Mouse (Mus musculus): ENCODE data around the gene Lhx4.

DNA sequence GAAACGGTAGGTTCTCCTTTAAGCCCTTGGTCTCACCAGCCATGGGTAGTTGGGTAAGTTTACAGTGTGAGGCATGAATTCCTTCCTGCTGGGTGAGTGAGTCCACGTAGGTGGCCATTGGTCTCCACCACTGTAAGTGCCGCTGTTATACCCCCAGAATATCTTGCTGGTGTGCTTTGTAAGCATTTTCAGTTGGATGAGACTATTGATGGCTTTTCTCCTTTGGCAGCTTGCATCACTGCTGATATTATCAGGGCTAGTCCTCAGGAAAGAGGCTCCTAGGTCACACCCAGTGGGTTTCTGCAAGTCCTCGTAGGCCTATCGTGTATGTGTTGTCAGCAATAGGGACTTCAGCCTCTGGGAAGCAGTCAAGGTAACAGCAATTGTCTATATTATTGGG is 87.5 kb downstream of the Lhx4 start:
- TF ChIP-seq POLR2A (IDR thresholded peaks at IDR 0.05; ENCODE audit: insufficient read length, low read depth) (no peak), MYOG (IDR thresholded peaks at IDR 0.05; ENCODE audit: control insufficient read depth in 1 of 3, insufficient read depth in 1 of 3, insufficient read length in 2 of 3, low read depth in 2 of 3) (no peak), CEBPB (IDR thresholded peaks at IDR 0.05; ENCODE audit: insufficient read depth, poor library complexity, severe bottlenecking) (no peak), USF1 (IDR thresholded peaks at IDR 0.05; ENCODE audit: low read depth) (no peak), E2F4 (IDR thresholded peaks at IDR 0.05; ENCODE audit: insufficient read depth) (no peak), TCF12 (IDR thresholded peaks at IDR 0.05; ENCODE audit: insufficient read depth, poor library complexity, severe bottlenecking) (no peak), MYOD1 (IDR thresholded peaks at IDR 0.05; ENCODE audit: control insufficient read depth in 1 of 3, insufficient read length in 2 of 3, low read depth in 2 of 3) (no peak)
